Mouse (Mus musculus): Measurements from ENCODE around the gene Prr15. TPM values are rescaled to one million over a fixed set of nuclear protein-coding genes. Genes with fewer than 3 reads are reported as not detected.

Gene Prr15
- polyA plus RNA-seq, 1 experiment from 2014 or later: 3.9 TPM

- H3K9me3 ChIP-seq: no peaks in the 10 kb centered on the region
- no peaks in the 10 kb centered on the region for H3K4me1 ChIP-seq
- no peak overlapping the region for H3K4me3 ChIP-seq
- H3K36me3 ChIP-seq: no peaks in the 10 kb centered on the region
- no peak overlapping the region for H3K9ac ChIP-seq
- no peaks in the 10 kb centered on the region for H3K27me3 ChIP-seq
- no peak for ATAC-seq (ENCODE audit: borderline replicate concordance, extremely low read depth, low FRiP score, low TSS enrichment)
- WGBS: 65% methylated on average over 1 of the region's 1 CpGs
- no peak overlapping the region for H3K27ac ChIP-seq
- H3K4me2 ChIP-seq: no peak overlapping the region
These were observed 19.9 kb upstream of the Prr15 start for GRCm38 (mm10) chr6:54305777-54306176.

- no peak for ATAC-seq (ENCODE audit: borderline replicate concordance, extremely low read depth, low FRiP score, low TSS enrichment)
- Histone ChIP-seq H3K27me3 (no peaks in the 10 kb centered on the region), H3K27ac (no peak overlapping the region), H3K4me2 (no peak overlapping the region), H3K36me3 (no peaks in the 10 kb centered on the region), H3K9ac (no peak overlapping the region), H3K4me1 (no peaks in the 10 kb centered on the region), H3K9me3 (no peaks in the 10 kb centered on the region), H3K4me3 (no peak overlapping the region)
- WGBS: 85% methylated on average over 2 of the region's 2 CpGs
These were observed 12.6 kb upstream of the Prr15 start for GRCm38 (mm10) chr6:54313071-54313470.

GRCm38 (mm10) chr6:54318618-54319017 is 7.0 kb upstream of the Prr15 start:
- no peak for ATAC-seq (ENCODE audit: borderline replicate concordance, extremely low read depth, low FRiP score, low TSS enrichment)
- H3K36me3 ChIP-seq: no peaks in the 10 kb centered on the region

GRCm38 (mm10) chr6:54319198-54319597 is 6.4 kb upstream of the Prr15 start:
- Histone ChIP-seq H3K4me2 (no peak overlapping the region), H3K36me3 (no peaks in the 10 kb centered on the region), H3K4me3 (no peak overlapping the region), H3K9ac (no peak overlapping the region), H3K4me1 (no peaks in the 10 kb centered on the region), H3K9me3 (no peaks in the 10 kb centered on the region), H3K27ac (no peak overlapping the region), H3K27me3 (peaks cover 4% of the 10 kb centered on the region; the same call in 1 of the 2 replicates)
- no peak for ATAC-seq (ENCODE audit: borderline replicate concordance, extremely low read depth, low FRiP score, low TSS enrichment)
- WGBS: 75% methylated on average over 3 of the region's 3 CpGs

More at GRCm38 (mm10) chr6:54318618-54319017, 7.0 kb upstream of the Prr15 start:
- H3K9ac ChIP-seq: no peak overlapping the region
- WGBS: 81% methylated on average over 9 of the region's 9 CpGs
- no peak overlapping the region for H3K4me3 ChIP-seq
- no peak overlapping the region for H3K4me2 ChIP-seq
- H3K4me1 ChIP-seq: no peaks in the 10 kb centered on the region
- H3K9me3 ChIP-seq: no peaks in the 10 kb centered on the region
- H3K27me3 ChIP-seq: no peaks in the 10 kb centered on the region
- no peak overlapping the region for H3K27ac ChIP-seq

- H3K4me1 ChIP-seq: 0 out of 2 replicates have a peak, but pooled peaks cover under 1% of the 10 kb centered on the region
- H3K9ac ChIP-seq: no peak overlapping the region
- no peak for ATAC-seq (ENCODE audit: borderline replicate concordance, extremely low read depth, low FRiP score, low TSS enrichment)
- peaks cover 6% of the 10 kb centered on the region; the same call in 1 of the 2 replicates for H3K27me3 ChIP-seq
- no peaks in the 10 kb centered on the region for H3K9me3 ChIP-seq
- H3K36me3 ChIP-seq: no peaks in the 10 kb centered on the region
- no peak overlapping the region for H3K4me3 ChIP-seq
- H3K27ac ChIP-seq: no peak overlapping the region
- 68% methylated on average over 1 of the region's 1 CpGs for WGBS
- no peak overlapping the region for H3K4me2 ChIP-seq
These were observed 5.4 kb upstream of the Prr15 start for GRCm38 (mm10) chr6:54320236-54320635.

GRCm38 (mm10) chr6:54326671-54327625 is 1.3 kb downstream of the Prr15 start:
- H3K27ac ChIP-seq: peak overlapping the region; percentile 37; the same call in 1 of the 2 replicates
- under 1% methylated on average over 53 of the region's 53 CpGs for WGBS
- peak overlapping the region; percentile 99 for H3K4me2 ChIP-seq
- H3K9ac ChIP-seq: peak overlapping the region; percentile 34
- no peaks in the 10 kb centered on the region for H3K9me3 ChIP-seq
- H3K4me1 ChIP-seq: peaks cover 23% of the 10 kb centered on the region
- H3K27me3 ChIP-seq: peaks cover 40% of the 10 kb centered on the region
- ATAC-seq (ENCODE audit: borderline replicate concordance, extremely low read depth, low FRiP score, low TSS enrichment): peak; percentile 69
- peak overlapping the region; percentile 52 for H3K4me3 ChIP-seq
- H3K36me3 ChIP-seq: no peaks in the 10 kb centered on the region

- H3K4me1 ChIP-seq: peaks cover 28% of the 10 kb centered on the region
- ATAC-seq (ENCODE audit: borderline replicate concordance, extremely low read depth, low FRiP score, low TSS enrichment): no peak; the same call in 1 of the 2 replicates
- under 1% methylated on average over 28 of the region's 28 CpGs for WGBS
- no peaks in the 10 kb centered on the region for H3K36me3 ChIP-seq
- H3K9me3 ChIP-seq: no peaks in the 10 kb centered on the region
- H3K27me3 ChIP-seq: peaks cover 40% of the 10 kb centered on the region
- H3K4me3 ChIP-seq: peak overlapping the region; percentile 52
- H3K27ac ChIP-seq: peak overlapping the region; percentile 37; the same call in 1 of the 2 replicates
- H3K4me2 ChIP-seq: peak overlapping the region; percentile 99
- peak overlapping the region; percentile 34 for H3K9ac ChIP-seq
These were observed 2.0 kb downstream of the Prr15 start for GRCm38 (mm10) chr6:54327626-54328003.

- H3K4me3 ChIP-seq: no peak overlapping the region
- H3K4me1 ChIP-seq: peaks cover 29% of the 10 kb centered on the region
- H3K9ac ChIP-seq: no peak overlapping the region
These were observed 3.1 kb downstream of the Prr15 start for GRCm38 (mm10) chr6:54328783-54329182.

GRCm38 (mm10) chr6:54329598-54329997 is 4.0 kb downstream of the Prr15 start:
- Histone ChIP-seq H3K9me3 (no peaks in the 10 kb centered on the region), H3K4me3 (no peak overlapping the region), H3K9ac (no peak overlapping the region), H3K36me3 (no peaks in the 10 kb centered on the region), H3K4me2 (no peak overlapping the region), H3K4me1 (peaks cover 29% of the 10 kb centered on the region), H3K27ac (no peak overlapping the region), H3K27me3 (peaks cover 34% of the 10 kb centered on the region)
- WGBS: 76% methylated on average over 3 of the region's 3 CpGs
- no peak for ATAC-seq (ENCODE audit: borderline replicate concordance, extremely low read depth, low FRiP score, low TSS enrichment)

More at GRCm38 (mm10) chr6:54328783-54329182, 3.1 kb downstream of the Prr15 start:
- no peak overlapping the region for H3K4me2 ChIP-seq
- peaks cover 40% of the 10 kb centered on the region for H3K27me3 ChIP-seq
- ATAC-seq (ENCODE audit: borderline replicate concordance, extremely low read depth, low FRiP score, low TSS enrichment): no peak
- H3K9me3 ChIP-seq: no peaks in the 10 kb centered on the region
- 97% methylated on average over 5 of the region's 5 CpGs for WGBS
- H3K36me3 ChIP-seq: no peaks in the 10 kb centered on the region
- H3K27ac ChIP-seq: no peak overlapping the region

- Histone ChIP-seq H3K36me3 (no peaks in the 10 kb centered on the region), H3K9ac (no peak overlapping the region), H3K4me3 (no peak overlapping the region), H3K27me3 (peaks cover 34% of the 10 kb centered on the region), H3K27ac (no peak overlapping the region), H3K4me1 (peaks cover 29% of the 10 kb centered on the region), H3K9me3 (no peaks in the 10 kb centered on the region), H3K4me2 (no peak overlapping the region)
- no peak for ATAC-seq (ENCODE audit: borderline replicate concordance, extremely low read depth, low FRiP score, low TSS enrichment)
- 78% methylated on average over 10 of the region's 10 CpGs for WGBS
These were observed 4.5 kb downstream of the Prr15 start for GRCm38 (mm10) chr6:54330166-54330565.

GRCm38 (mm10) chr6:54331765-54332164 is 6.1 kb downstream of the Prr15 start:
- Histone ChIP-seq H3K36me3 (no peaks in the 10 kb centered on the region), H3K4me1 (peaks cover 17% of the 10 kb centered on the region), H3K27me3 (peaks cover 23% of the 10 kb centered on the region; the same call in 1 of the 2 replicates), H3K9ac (no peak overlapping the region), H3K27ac (no peak overlapping the region), H3K9me3 (no peaks in the 10 kb centered on the region), H3K4me3 (no peak overlapping the region), H3K4me2 (no peak overlapping the region)
- no peak for ATAC-seq (ENCODE audit: borderline replicate concordance, extremely low read depth, low FRiP score, low TSS enrichment)
- 48% methylated on average over 10 of the region's 10 CpGs for WGBS

- WGBS: 37% methylated on average over 8 of the region's 8 CpGs
- ATAC-seq (ENCODE audit: borderline replicate concordance, extremely low read depth, low FRiP score, low TSS enrichment): no peak
- Histone ChIP-seq H3K36me3 (no peaks in the 10 kb centered on the region), H3K27ac (no peak overlapping the region), H3K4me2 (no peak overlapping the region), H3K4me3 (no peak overlapping the region), H3K4me1 (peaks cover 12% of the 10 kb centered on the region), H3K9me3 (no peaks in the 10 kb centered on the region), H3K27me3 (peaks cover 18% of the 10 kb centered on the region; the same call in 1 of the 2 replicates), H3K9ac (no peak overlapping the region)
These were observed 6.6 kb downstream of the Prr15 start for GRCm38 (mm10) chr6:54332203-54332602.
